Mouse (Mus musculus) adrenal gland, postnatal 10 days (tissue): ENCODE measurements around the gene Dtx3. TPM values are rescaled to one million over a fixed set of nuclear protein-coding genes. Genes with fewer than 3 reads are reported as not detected.

ENCODE experiments used
- DNase-seq: peaks from one replicate; pipeline ENCODE4 v3.0.0; 2021; ENCODE audit warnings: mixed read lengths
- total RNA-seq, 2 experiments: library from RNA; stranded (reverse); gene quantifications; 2 replicates each; pipeline ENCODE4 v1.2.3; 2021

Gene Dtx3
- total RNA-seq, 2 experiments from 2014 or later: 48.3 to 69.4 TPM

DNA sequence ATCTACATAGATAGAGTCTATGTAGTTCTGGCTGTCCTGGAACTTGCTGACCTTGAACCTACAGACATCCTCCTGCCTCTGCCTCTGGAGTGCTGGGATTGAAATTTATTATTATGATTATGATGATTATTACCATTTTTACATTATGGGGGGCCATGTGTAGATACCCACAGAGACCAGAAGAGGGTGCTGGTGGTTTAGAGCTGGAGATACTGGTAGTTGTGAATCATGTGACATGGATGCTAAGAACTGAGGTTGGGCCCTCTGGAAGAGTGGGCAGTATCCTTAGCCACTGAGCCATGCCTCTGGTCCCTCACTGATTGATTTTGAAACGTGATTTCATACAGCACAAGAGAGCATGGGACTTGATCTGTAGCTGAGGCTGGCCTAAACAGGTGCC lies 9.1 kb downstream of the Dtx3 start:
- DNase-seq: no peak

DNA sequence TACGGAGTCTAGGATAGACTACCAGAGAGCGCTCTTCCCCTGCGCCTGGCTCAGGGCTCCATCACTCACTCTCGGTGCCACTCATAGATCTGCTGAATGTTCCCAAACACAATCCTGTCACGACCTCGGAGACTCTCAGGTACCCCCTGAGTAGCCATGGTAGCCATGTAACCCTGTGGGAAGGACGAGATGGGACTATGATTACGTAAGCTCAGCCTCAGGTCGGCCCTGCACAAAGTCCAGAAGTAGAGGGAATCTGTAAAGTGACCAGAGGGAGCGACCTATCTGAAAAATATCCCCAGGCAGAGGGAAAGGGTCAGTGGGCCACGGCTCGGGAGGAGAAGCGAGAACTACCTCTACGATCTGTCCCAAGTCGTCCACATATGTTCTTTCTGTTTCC lies 10.0 kb downstream of the Dtx3 start:
- DNase-seq: no peak

DNA sequence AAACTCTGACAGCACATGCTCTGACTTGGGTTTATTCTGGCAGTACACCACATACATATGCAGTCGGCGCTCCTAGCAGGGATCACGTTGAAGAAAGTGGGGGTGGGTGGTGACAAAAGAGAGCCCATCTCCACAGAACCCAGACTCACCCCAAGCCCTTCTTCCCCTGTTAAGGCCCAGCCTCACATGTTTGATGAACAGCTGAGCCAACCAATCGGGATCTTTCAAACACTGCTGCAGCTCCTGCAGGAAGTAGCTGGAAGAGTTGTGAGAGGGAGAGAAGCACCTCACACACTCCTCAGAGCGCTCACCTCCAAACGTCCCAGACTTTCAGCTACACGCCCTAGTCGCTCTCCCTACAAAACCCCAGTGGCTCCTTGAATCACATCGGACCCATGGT lies 10.4 kb downstream of the Dtx3 start:
- DNase-seq: no peak

DNA sequence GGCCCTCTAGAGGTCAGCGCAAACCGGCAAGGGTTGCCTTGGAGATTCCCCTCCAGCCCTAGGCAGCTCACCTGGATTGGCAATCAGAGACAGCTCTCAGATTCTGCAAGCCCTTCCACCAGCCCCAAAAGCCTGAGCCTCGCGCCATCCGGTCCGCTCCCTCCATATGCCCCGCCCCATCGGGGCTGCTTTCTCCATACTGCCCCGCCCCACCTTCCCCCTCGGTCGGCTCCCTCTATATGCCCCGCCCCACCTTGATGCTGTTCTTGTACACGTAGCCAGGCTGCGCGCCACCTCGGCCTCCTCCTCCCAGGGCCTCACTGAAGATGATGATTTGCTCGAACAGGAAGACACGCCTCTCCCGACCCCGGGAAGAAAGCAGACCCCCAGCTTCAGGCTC lies 11.8 kb downstream of the Dtx3 start:
- DNase-seq: no peak

DNA sequence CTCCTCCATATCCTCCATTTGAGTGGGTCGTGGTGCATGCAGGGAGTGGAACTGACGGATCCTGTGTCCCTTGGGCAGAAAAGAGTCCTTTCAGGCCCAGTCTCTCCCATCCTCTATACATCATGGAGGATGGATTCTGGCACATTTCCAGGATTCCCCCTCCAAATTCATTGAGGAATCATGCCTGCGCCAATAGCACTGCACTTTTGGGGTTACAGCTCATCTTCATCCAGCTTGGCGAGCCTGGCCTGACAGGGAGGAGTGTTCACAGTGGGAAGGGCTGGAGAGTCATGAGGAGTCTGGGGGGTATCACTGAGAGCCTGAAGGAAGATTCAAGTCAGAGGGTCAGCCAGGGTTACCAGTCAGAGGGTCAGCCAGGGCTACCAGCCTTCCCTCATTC lies 12.9 kb downstream of the Dtx3 start:
- no peak for DNase-seq

DNA sequence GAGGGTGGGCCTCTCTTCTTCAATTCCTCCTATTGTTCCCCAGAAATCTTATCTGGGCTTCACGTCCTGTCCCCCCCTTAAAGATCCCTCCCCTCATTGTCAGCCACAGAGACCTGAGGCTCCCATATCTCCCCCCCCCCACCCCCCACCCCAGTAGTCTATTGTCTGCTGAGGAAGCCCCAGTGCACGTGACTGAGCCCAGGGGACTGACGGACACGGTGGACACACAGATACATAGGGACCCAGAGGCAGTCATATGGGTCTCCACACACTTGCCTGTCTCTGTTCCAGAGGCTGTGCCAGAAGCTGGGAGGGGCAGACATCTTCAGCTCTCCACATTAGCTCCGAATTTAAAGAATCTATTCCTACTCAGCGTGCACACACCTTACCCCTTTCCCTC lies 14.0 kb downstream of the Dtx3 start:
- DNase-seq: no peak

DNA sequence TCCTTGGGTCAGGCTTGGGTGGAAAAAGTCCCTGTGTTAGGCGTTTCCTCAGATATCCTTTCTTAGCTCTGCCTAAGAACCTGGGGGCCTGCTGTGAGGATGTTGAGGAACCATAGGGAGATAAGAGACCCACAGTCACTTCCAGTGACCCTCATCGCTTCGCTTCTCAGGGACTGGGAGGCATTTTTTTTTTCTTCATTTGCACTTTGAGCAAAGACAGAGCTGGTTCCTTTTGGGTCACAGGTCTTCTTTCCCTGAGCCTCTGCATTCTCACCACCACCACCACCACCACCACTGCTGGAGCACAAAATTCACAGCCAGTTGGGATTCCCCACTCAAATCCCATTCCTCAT lies 14.9 kb downstream of the Dtx3 start:
- DNase-seq: no peak

DNA sequence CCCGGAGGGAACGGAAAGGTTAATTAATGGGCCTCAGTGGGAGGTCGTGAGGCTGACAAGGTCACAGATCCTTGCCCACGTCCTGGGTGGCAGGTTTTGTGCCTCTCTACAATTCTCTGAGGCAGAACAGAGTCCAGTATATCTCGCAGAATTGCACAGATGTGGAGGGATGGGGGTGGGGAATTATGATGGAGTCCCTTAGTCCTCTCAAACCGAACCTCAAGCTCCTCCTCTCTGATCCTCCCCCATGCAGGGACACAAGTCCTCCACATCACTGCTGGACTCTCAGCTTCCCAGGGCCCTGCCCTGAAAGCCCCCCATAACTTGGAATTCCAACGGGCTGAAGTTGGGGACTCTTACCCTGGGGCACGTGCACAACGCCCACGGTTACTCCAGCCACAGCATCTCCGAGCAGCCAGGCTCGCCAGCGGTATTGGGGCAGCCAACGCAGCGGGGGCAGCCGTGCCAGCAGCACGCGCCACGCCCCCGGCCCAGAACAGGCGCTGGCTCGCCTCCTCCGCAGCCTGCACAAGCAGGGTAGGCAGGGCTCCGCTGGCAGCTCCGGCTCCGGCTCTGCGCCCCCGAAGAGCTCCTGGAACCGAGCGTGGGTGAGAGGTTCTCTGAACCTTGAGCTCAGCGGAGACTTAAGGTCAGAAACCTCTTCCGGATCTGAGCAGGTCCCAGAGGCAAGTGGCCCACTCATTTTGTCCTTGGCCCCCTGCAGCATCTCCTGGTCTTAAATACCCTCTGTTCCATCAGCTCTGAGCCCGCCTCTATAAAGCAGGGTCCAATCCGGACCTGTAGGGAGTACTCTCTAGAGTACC lies 15.4 kb downstream of the Dtx3 start, which contains the start of gene Slc26a10:
Gene Slc26a10, minus strand, starts transcription at position 775 of the 824 bp plus-strand sequence.
- no peak for DNase-seq

DNA sequence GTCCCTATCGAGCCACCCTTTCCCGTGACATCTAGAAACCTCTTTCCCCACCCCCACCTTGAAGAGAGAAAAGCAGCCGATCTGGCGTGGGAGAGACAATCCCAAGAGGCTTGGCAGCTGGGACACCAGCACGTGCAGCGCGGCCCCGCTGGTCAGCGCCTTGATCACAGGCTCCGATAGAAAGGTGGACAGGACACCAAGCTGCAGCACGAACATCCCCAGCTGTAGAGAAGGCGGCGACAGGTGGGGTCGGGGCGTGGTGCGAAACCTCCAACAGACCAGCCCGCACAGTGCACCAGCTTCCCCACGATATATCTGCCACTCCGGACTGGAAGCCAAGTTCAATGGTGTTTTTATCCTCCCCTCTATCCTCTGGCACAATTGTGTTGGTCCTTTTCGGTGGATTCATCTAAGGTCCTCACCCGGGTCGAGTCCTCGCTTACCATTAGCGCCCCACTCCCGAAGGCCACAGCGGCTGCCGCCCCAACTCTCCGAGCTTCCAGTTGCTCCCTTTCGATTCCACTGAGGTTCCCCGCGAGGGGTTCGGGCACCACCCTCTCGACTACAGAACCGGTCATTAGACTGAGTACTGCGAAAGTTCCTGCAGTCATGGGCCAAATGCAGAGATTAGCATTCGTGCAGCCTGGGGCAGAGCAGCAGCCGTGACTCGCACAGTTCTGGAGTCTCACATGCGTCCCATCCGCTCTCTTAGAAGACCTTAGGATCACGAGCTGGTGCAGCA lies 17.1 kb downstream of the Dtx3 start:
- DNase-seq: no peak

DNA sequence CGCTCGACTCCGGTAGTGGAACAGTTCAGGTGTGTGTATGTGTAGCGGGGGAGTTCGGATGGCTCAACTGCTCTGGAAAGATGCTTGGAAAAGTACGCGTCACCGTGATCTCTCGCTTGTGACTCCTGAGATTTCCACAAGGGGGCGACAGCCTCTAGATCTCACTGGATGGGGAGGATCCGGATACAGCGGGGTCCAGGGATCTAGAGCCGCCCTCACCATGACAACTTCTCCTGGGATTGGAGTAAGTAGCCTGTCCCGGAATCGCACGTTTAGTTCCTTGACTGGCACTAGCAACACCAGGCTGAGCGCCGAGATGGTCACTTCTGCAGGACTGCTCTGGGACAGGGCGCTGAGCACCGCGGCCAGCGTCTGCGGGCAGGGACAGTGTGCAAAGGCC lies 17.8 kb downstream of the Dtx3 start:
- DNase-seq: peak; percentile 82

DNA sequence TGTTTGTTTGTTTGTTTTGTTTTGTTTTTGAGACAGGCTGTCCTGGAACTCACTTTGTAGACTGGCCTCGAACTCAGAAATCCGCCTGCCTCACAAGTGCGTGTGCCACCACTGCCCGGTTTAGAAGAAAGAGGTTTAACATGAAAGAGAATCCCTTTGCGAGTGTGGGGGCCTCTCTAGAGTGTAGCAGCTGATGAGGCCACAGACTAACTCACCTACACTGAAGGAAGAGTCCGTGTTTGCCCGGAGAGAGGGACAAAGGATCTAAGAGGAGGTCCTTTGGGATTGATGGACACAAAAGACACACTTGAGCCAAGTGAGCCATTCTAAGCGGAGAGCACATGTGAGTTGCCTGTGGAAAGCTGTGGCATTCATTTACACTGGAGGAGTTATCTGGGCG lies 18.3 kb downstream of the Dtx3 start:
- no peak for DNase-seq

DNA sequence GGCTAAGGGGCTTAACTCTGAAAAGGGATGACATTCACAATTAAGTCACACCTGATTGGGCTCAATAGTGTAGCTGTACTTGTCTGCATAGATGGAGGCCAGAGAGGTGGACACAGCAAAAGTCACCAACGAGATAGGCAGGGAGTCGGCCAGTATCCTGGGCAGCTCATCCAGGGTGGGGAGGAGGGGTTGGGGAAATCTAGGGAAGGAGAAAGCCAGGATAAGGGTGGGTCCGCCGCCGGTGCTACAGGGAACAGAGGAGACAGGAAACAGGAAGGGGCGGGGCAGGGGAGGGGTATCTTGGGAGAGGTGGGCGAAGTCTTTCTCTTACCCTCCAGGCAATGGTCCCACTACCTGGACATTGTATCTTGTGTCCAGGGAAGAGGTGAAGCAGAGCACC lies 18.8 kb downstream of the Dtx3 start:
- no peak for DNase-seq

DNA sequence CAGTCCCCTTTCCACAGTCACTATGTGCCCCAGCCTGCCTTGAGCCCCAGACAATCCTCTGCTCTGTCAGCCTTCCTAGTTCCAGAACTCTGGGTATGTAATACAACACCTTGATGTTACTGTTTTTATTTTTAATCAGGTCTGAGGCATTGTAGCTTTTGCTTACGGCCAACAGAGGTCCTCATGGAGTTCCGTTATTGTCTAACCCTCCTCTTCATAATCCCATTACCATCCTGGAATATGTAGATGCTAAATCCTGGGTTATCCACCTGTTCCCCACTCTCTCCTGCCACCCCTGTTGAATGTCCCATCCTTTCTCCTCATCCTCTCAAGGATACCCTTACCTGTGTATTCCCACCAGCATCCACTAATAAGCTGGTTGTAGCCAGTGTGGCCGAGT lies 19.3 kb downstream of the Dtx3 start:
- no peak for DNase-seq

DNA sequence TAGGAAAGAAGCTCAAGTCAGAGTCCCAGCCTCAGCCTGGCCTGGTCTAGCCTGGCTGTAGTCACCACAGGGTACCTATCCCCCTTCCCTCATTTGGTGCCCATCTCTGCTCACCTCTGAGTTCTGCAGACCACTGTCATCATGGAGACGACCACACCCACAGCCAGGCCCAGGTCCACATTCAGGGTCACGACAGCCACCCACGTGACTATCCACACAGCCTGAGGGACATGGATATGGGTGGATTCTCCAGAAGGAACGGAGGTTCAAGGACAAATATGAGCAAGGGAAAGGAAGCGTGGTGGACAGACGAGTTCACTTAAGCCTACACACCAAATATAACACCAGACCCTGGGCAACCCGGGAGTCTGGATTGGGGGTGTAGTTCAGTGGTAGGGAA lies 21.4 kb downstream of the Dtx3 start:
- DNase-seq: no peak

DNA sequence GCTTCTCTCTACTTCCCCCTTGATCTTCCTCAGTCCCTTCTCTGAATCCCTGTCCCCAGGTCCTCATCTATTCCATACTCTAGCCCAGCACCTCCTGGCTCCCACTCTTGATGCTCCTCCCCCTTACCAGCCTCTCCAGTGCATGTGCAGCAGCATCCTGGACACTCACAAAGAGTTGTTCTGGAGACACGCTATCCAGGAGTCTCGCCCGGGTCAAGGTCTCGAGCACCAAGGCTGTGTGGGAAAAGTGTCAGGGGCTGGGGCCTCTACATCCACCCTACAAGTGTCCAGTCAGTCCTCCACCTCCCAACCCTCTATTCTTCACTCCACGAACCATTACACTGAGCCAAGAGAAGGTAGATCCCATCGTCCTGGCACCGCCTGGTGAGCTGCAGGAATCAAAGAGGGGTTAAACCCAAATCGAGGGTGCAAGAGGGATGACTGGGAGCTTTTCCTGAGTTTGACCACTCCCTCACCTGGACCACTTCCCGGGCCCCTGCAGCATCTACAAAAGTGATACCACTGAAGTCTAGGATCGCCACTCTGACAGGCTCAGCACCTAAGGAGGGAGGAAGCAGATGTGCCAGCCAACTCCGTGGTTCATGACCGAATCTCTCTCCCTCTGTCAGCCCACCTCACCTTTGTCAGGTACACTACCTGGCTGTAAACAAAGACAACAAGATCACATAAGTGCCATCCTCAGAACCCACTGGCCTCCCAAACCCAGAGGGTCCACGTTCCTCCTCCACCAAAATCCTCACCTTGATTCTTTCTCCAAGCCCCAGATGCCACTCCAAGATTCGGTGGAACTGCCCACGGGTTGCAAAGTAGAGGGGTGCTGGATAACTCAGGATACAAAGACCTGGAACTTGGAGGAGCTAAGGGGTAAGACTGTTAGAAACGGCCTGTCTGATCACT lies 22.1 kb downstream of the Dtx3 start:
- DNase-seq: no peak

DNA sequence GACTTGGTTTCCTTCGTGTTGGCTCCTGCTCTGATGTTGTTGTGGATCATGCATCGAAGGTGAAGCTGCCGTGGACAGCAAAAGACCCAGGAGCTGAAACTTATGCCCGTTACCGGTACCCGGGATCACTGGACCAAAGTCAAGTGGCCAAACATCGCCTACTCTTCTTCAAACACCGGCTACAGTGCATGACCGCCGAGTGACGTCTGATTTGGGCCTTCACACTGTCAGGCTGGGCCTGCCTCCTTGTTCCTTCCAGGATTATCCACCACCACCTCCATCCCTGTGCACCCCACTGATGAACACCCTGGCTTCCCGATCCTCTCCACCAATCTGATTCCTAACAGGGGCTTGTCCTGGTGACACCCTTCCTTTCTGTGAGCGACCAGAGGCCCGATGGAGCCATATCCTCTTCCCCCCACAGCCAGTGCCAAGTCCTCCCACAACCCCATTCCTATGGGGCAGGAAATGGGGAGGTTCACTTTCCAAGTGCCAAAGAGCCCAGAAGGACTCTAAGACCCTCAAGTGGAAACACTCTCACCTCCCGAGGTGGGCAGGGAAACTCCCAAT lies 23.8 kb downstream of the Dtx3 start:
- no peak for DNase-seq

DNA sequence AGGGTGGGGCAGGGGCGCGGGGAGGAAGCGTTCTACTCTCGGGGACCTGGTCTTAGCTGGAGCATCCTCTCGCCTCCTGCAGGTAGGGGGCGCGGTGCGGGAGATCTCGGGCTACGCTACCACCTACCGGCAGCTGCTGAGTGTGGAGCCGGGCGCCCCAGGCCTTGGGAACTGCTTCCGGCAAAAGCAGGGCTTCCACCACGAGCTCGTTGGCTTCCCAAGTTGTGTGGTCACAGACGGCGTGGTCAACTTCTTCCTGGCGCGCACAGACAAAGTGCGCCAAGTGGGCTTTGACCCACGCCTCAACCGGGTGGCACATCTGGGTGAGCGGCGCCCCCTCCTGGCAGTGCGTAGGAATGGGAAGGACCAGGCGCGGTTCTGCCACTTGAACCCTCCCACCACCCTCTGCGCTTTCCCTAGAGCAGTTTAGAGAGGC lies 24.7 kb downstream of the Dtx3 start:
- DNase-seq: peak; percentile 87

DNA sequence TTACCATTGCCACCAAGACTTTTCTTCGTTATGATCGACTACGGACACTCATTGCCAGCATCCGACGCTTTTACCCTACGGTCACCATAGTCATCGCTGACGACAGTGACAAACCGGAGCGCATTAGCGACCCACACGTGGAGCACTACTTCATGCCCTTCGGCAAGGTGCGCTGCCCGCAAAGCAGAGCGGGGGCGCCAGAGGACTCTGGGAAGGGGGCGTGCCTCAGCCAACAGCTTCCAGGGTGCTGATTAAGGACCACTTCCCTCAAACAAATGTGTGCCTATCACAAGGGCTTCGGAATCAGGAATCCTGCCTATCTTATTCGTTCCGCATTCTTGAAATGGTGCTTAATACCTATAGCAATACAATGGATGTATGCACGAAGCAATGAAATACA lies 25.5 kb downstream of the Dtx3 start:
- no peak for DNase-seq

DNA sequence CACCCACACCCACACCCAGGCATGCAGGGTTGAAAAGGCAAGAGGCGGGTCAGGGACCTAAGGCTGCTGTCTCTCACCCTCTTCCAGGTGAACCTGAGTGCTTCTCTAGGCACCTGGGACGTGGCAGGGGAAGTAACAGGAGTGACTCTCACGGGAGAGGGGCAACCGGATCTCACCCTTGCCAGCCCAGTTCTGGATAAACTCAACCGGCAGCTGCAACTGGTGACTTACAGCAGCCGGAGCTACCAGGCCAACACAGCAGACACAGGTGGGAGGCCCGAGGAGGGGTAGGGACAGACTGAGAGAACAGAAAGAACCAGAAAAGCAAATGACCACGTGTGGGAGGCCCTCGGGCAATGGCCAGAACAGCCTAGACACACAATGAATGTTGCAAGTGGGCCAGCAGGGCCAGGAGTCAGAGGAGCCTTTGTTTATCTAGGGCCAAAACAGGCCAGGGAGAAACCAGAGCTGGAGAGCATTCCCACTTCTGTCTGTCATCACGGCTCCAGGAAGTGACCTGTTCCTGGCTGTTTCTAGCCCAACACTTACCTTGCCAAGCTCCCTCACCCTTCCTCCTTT lies 27.8 kb downstream of the Dtx3 start:
- no peak for DNase-seq

DNA sequence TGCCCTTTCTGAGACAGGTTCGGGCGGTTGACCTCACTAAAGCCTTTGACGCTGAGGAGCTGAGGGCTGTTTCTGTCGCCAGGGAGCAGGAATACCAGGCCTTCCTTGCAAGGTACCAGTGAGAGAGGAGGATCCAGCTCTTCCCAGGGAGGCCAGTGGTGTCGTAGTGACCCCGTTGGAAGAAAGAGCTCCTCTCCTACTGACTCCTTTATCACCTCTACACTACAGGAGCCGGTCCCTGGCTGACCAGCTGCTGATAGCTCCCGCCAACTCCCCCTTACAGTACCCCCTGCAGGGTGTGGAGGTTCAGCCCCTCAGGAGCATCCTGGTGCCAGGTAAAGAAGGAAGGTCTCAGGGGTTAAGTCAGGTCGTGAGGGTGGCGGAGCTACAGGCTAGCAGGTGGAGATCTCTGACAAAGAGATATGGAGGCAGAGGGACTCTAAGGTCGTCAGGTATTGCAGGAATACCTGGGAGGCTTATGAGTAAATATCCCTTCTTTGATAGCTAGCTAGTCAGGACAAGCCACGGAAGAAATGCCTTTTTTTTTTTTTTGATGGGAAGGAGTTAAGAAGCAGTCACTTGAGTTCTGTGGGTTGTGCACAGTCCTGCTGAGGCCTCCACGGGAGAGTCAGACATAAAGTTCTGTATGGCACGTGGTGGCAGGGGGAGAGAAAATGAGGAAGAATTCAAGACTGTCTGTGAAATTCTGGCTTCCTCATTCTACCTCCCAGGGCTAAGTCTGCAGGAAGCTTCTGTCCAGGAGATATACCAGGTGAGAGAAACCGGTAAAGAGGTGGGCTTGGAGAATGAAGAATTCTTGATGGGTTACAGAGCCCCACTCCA lies 28.5 kb downstream of the Dtx3 start:
- no peak for DNase-seq

DNA sequence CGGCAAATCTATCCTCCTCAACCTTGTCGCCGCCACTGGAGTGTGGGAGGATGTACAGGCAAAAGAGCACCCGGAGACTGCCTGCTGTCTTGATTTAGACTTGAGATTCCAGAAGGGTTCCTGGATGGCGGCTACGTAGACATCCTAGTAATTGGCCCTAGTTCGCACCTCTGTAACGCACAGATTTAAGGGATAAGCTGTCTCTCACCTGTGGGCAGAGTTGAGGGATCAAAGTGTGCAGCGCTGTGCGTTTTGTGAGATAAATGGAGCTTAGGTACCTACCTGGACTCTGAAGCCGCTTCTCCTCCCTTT lies 29.2 kb downstream of the Dtx3 start:
- no peak for DNase-seq
